Mouse (Mus musculus) cerebellum, adult (tissue): Measurements from ENCODE around the gene Dguok.

Experiments used
- ATAC-seq: cut with Nextera tagmentation; 2 replicates; pipeline ENCODE4 v1.9.2; 2017; ENCODE audit warnings: mild to moderate bottlenecking, moderate library complexity, mixed read lengths; ENCODE audit not compliant: insufficient number of reproducible peaks, low FRiP score, low TSS enrichment

The Dguok gene

GRCm38 (mm10) chr6:83506258-83507167 is at the start of gene Dguok:
Gene Dguok (minus strand): TSS chr6:83506969.
- ATAC-seq, result peak; percentile 89

GRCm38 (mm10) chr6:83555972-83556371 is 49.2 kb upstream of the Dguok start:
- no peak for ATAC-seq

GRCm38 (mm10) chr6:83548346-83548745 is 41.6 kb upstream of the Dguok start:
- ATAC-seq, result no peak

GRCm38 (mm10) chr6:83545778-83546177 is 39.0 kb upstream of the Dguok start:
- ATAC-seq, result no peak

GRCm38 (mm10) chr6:83541756-83542456 is 35.1 kb upstream of the Dguok start:
- ATAC-seq, result peak; percentile 24; the same call in 1 of the 2 replicates

GRCm38 (mm10) chr6:83540017-83540416 is 33.2 kb upstream of the Dguok start:
- no peak for ATAC-seq

GRCm38 (mm10) chr6:83536795-83537059 is 30.0 kb upstream of the Dguok start:
- ATAC-seq, result no peak

- no peak for ATAC-seq
Observed at GRCm38 (mm10) chr6:83536028-83536794, 29.4 kb upstream of the Dguok start, which contains the start of gene Actg2. Gene Actg2 (minus strand): TSS chr6:83536265.

- peak; percentile 84 for ATAC-seq
Observed at GRCm38 (mm10) chr6:83532608-83533007, 25.8 kb upstream of the Dguok start.

- ATAC-seq, result peak; percentile 73; the same call in 1 of the 2 replicates
Observed at GRCm38 (mm10) chr6:83523194-83523593, 16.4 kb upstream of the Dguok start.

- no peak for ATAC-seq
Observed at GRCm38 (mm10) chr6:83521784-83522183, 15.0 kb upstream of the Dguok start.

GRCm38 (mm10) chr6:83518637-83519036 is 11.9 kb upstream of the Dguok start:
- ATAC-seq, result no peak

GRCm38 (mm10) chr6:83515172-83515571 is 8.4 kb upstream of the Dguok start:
- no peak for ATAC-seq

- no peak for ATAC-seq
Observed at GRCm38 (mm10) chr6:83512495-83512894, 5.7 kb upstream of the Dguok start.

GRCm38 (mm10) chr6:83510210-83510609 is 3.4 kb upstream of the Dguok start:
- no peak for ATAC-seq

- ATAC-seq, result peak; percentile 53
Observed at GRCm38 (mm10) chr6:83509442-83509841, 2.7 kb upstream of the Dguok start.

GRCm38 (mm10) chr6:83507168-83507546 is 388 bp upstream of the Dguok start:
- ATAC-seq, result no peak

GRCm38 (mm10) chr6:83505554-83505953 is 1.2 kb downstream of the Dguok start:
- ATAC-seq, result no peak

- ATAC-seq, result no peak
Observed at GRCm38 (mm10) chr6:83503361-83503760, 3.4 kb downstream of the Dguok start.

GRCm38 (mm10) chr6:83502656-83503055 is 4.1 kb downstream of the Dguok start:
- ATAC-seq, result no peak
